Mouse (Mus musculus) kidney, postnatal 4 days (tissue): ENCODE results near the gene Vamp5.

Experiments used
- DNase-seq, 2 experiments: peaks; one replicate each; pipeline ENCODE4 v3.0.0; 2021; ENCODE audit warnings: mixed read lengths in 2 of 2

The Vamp5 gene

GRCm38 (mm10) chr6:72344396-72345073 lies 35.7 kb downstream of the Vamp5 start:
- no peak for DNase-seq

- DNase-seq, result no peak
These were observed 39.8 kb downstream of the Vamp5 start for GRCm38 (mm10) chr6:72340481-72340880.

- DNase-seq, result no peak
These were observed 47.2 kb downstream of the Vamp5 start for GRCm38 (mm10) chr6:72333111-72333510.

GRCm38 (mm10) chr6:72330133-72330532 lies 50.1 kb downstream of the Vamp5 start:
- no peak for DNase-seq

GRCm38 (mm10) chr6:72329019-72329418 lies 51.2 kb downstream of the Vamp5 start:
- no peak for DNase-seq

GRCm38 (mm10) chr6:72326274-72326673 lies 54.0 kb downstream of the Vamp5 start:
- peak; percentile 53 to 62 for DNase-seq

- DNase-seq, result no peak
These were observed 56.3 kb downstream of the Vamp5 start for GRCm38 (mm10) chr6:72323786-72324508.

GRCm38 (mm10) chr6:72322936-72323335 lies 57.3 kb downstream of the Vamp5 start:
- no peak for DNase-seq

GRCm38 (mm10) chr6:72319019-72319418 lies 61.2 kb downstream of the Vamp5 start:
- peak; percentile 76 to 78 for DNase-seq
